Mouse (Mus musculus) heart, adult 18-20 months (tissue): ENCODE data around the gene Rnf157. TPM values are rescaled to one million over a fixed set of nuclear protein-coding genes. Genes with fewer than 3 reads are reported as not detected.
"Not testable (repeated sequence)": the region's sequence is repeated elsewhere in the genome, so short reads cannot be mapped to it uniquely, and the experiment has no call there.

Experiments
- DNase-seq, 2 experiments: peaks; one replicate each; pipeline ENCODE4 v3.0.0; 2021 to 2022; ENCODE audit warnings: mixed read lengths in 1 of 2
- total RNA-seq, 2 experiments: library from RNA; stranded (reverse); gene quantifications; 2 replicates each; pipeline ENCODE4 v1.2.3; 2021

Gene Rnf157
- total RNA-seq, 2 experiments from 2014 or later: 5.8 to 7.2 TPM

DNA sequence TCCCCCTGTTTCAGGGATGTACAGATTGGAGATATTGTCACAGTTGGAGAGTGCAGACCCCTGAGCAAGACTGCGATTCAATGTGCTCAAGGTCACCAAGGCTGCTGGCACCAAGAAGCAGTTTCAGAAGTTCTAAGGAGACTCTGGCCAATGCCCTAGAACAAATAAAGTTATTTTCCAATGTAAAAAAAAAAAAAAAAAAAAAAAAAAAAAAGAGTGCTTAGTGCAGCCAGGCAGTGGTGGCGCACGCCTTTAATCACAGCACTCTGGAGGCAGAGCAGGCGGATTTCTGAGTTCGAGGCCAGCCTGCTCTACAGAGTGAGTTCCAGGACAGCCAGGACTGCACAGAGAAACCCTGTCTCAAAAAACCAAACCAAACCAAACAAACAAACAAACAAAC, 29.8 kb downstream of the Rnf157 start:
- not testable (repeated sequence) for DNase-seq

DNA sequence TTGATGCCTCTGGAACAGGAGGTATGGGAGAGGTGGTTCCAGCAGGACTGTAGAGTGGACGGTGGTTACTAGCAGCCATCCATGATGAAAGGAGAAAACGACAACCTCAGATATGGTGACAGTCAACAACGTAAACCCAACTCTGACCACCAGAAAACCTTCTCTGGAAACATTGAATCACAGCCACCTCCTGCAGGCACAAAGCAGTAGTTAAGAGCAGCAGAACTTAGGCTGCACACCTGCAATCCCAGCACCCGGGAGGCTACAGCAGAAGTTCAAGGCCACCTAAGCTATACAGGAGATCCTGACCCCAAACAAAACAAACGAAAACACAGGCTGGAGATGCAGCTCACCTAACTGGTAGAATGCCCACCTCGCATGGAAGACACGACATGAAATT, 32.1 kb downstream of the Rnf157 start:
- DNase-seq: no peak

DNA sequence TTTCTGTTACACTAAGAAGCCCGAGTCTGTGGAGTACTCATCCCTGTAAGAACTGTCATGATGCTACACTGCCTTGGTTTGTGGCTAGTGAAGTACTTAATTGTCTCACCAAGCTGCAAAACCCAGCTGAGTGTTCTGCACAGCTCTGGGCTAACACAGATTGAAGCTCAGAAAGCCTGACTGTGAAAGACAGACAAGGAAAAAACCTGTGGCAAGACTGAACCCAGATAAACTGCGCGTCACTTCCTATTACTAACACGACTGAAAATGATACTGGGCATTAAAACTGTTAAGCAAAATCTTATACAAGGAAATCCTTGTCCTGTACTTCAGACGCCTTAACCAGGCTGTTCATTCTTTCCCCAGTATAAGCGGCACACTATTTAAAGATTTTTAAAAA, 33.3 kb downstream of the Rnf157 start:
- no peak for DNase-seq

DNA sequence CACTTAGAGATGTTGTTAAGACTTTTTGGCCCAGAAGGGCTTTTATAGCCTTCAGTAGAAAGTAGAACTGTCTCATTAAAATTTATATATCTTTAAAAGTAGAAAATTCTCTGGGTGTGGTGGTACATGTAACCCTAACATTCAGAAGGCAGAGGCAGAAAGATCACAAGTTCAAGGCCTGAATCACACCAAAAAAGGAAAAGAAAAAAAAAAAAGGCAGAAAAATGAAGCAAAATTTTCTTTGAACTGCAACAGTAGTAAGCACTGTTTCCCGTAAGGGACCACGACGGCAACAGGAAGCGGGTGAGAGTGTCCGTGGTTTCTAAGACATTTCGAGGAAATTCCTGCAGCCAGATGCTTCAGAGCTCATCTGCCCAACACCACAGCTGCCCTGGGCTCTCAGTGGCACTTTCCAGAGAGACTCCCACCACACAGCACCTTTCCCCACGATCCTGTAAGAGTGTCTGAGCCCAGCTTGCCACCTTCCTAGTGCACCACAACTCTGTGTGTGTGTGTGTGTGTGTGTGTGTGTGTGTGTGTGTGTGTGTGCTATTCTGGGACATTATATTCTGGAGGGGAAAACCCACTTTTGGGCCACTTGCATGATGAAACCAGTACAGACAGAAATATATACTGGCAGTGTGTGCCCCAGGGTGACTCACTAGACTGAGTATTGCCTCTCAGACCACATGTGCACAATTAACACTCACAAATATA, 35.7 kb downstream of the Rnf157 start:
- DNase-seq: peak in 1 of 2 experiments; percentile 14

DNA sequence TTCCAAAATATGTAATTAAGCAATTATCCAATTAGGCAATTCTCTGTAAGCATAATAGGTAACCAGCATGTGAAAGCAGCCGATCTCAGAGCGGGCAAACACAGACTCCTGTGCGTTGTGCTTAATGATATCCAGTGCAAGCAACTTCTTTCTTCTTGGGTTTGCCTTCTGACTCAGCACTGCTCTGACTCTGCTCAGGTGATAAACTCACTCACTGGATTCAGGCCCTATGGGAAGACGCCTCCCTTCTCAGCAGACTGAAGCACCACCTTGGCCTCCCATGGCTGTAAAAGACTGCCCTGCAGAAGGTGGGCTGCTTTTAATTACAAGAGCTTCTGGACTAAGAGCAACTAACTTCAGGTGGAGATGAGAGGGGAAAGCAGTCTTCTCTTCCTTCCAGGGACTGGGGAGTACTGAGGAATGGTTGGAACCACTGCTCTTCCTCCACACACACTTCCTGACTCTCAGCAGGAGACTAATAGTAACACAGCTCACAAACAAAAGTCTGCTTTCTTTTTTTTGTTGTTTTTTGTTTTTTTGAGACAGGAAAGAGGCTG, 40.9 kb downstream of the Rnf157 start:
- DNase-seq: no peak

DNA sequence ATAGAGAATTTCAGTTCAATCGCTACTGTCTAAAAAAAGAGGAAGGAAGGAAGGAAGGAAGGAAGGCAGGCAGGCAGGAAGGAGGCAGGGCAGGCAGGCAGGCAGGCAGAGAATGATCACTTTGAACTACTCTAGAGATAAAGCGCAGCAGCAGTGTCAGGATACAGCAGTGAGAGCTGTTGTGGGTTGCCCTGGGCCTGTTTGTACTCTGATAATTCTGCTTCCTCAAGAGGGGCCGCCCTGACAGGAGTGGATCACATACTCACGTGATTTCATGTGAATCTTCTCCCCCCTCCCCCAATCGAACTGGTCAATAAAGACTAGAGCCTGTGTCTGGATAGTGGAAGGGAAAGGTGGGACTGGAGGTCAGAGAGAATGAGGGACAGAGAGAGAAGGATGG, 43.2 kb downstream of the Rnf157 start:
- DNase-seq: no peak

DNA sequence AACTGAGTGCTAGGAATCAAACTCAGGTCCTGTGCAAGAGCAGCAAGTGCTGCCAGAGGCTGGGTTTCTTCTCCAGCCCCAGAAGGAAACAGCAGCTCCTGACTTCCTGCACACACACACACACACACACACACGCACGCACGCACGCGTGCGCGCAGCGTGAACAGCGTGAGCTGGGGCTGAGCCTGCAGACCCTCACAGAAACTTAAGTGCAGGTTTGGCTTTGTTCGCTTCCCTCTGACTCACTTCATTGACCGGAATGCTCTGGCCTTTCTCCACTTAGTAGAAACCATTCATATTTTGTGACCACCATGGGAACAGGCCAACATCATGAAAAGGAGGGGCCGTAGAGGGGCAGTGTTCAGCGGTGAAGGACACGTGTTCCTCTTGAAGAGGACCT, 43.8 kb downstream of the Rnf157 start:
- DNase-seq: no peak

DNA sequence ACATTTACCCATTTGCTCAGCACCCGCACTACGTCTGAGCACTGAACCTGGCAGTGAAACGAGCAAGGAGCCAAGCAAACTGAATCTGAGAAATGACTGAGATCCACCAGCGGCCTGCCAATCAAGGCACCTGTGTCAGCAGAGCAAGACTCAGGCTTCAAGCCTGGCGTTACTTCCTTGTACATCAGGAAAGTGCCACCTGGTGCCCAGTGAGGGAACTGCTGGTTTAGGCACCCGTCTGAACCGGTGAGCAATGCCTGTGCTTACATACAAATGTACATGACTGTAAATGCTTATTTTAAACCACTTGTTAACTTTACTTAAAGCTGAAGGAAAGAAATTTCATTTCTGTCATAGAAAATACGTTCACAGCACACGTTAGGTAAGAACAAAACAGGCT, 44.7 kb downstream of the Rnf157 start:
- peak; percentile 70 to 88 for DNase-seq

DNA sequence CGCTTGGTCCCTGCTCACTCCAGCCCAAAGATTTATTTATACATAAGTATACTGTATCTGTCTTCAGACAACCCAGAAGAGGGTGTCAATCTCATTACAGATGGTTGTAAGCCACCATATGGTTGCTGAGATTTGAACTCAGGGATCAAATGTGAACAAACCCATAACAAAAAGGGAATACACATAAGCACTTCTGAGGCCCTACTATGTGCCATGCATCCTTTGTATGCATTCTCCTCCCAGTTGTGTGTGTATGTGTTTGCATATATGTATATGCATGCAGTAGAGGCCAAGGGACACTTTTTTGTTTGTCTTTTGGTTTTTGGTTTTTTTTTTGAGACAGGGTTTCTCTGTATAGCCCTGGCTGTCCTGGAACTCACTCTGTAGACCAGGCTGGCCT, 46.2 kb downstream of the Rnf157 start:
- DNase-seq: no peak

DNA sequence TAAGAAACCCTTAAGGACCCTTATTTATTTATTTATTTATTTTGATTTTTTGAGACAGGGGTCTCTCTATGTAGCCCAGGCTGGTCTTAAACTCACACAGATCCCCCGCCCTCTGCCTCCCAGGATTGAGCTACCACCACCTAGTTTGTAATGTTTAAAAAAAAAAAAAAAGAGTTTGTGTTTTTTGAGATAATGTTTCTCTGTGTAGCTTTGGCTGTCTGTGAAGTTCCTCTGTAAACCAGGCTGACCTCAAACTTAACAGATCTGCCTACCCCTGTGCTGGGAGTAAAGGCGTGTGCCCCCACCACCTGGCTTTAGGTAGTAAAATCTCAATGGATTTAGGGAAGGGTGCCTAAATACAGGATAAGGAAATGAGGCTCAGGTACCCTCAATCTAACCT, 46.7 kb downstream of the Rnf157 start:
- DNase-seq: no peak

DNA sequence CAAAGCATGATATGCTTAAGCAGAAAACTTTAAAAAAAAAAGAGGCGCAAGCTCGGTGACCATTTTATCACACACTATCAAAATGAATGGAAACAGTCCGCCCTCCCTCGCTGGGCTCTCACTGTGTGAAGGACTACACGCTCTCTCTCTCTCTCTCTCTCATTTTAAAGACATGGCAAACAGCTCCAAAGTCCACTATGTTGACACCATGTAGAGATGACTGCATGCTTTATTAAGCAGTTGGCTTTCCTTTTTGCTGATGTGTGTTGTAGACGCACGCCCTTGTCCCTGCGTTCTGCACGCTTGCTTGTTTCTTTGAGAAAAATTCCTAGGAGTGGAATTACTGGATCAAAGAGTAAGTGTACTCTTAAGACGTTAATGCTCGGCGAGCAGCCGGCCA, 47.4 kb downstream of the Rnf157 start:
- no peak for DNase-seq

DNA sequence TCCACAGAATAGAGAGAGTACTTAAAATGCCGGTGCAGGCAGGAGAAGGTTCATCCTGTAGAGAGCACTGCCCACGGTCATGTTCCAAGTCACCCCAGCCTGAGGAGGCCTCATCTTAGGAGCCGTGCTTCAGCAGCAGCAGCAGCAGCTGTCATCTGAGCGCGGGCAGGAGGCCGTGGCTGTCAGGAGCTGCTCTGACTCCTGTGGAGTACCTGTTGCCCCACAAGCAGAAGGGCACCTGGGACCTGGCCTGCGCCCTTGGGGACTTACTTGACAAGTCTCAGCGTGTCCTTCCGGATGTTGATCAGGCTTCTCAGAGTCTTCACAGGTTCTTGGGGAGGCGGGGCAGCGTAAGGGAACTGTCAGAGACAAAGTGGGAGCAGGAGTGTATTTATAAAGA, 50.8 kb downstream of the Rnf157 start:
- DNase-seq: no peak

DNA sequence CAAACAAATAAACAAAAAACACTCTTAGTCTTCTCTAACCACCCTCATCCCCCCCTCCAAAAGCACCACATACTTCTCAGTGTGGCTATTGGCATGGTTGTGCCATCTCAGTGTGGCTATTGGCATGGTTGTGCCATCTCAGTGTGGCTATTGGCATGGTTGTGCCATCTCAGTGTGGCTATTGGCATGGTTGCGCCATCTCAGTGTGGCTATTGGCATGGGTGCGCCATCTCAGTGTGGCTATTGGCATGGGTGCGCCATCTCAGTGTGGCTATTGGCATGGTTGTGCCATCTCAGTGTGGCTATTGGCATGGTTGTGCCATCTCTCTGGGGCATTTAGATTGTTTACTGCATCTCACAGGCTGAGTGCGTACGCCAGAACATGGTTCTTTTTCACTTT, 51.9 kb downstream of the Rnf157 start:
- DNase-seq: not testable (repeated sequence)

DNA sequence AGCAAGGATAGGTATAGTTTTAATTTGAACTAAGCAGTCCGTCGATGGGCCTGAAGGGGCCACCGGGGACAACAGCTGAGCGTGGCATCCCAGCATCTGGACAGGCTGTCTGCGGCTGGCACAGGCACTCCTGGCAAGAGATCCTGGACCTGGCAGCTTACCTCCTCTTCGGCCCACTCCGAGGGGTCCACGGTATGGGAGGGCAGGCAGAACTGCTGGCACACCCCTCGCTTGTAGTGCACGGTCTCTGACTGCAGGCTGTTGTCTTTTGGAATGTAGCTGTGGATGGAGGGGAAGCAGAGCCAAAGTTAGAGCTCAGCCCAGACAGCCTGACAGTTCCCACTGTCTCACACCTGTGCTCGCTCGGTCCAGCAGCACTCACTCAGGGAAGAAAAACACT, 53.2 kb downstream of the Rnf157 start:
- no peak for DNase-seq

DNA sequence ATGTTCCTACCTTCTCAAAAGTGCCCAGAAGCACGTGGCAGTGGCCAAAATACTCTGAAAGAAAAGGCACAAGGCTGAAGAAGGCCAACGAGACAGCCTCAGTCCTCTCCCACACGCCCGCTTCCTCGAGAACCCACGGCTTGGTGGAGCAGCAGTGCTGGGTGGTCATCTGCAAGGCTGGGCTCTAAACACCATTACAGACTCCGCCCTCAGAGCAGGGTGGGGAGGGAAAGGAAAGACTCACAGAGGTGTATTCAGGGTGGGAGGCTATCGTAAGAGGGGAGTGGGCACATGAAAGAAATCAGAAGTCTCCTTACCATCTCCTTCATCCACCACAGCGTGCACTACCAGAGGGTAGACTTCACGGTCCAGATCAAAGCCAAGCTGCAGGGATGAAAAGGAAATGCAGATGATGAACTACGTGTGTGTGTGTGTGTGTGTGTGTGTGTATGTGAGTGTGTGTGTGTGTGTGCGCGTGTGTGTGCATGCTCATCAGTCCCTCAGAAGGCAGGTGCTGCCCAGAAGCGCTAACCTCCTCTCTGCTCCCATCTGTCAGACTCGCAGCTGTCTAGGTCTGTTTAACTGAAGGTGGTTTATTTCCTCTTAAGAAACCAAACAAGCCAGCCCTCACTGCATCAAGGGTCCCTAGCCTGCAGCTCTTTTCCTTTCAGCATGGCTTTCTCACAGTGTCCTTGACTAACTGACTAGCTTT, 53.8 kb downstream of the Rnf157 start:
- DNase-seq: no peak

DNA sequence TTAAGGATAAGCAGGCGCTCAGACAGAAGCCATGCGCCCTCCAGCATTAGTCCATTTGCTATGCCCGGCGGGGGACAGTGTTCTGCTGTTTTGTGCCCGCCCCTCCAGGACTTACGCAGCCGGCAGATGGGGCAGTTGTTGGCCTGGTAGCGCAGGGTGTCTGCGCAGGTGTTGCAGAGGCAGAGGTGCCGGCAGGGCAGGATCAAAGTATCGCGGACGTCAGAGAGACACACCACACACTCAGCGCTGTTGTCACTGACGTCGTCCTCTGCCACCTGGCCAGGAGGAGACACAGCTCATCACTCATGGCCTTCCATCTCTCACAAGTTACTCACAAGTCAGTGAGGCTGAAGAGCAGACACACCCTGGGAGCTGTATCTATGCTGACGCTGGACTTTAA, 58.3 kb downstream of the Rnf157 start:
- no peak for DNase-seq

DNA sequence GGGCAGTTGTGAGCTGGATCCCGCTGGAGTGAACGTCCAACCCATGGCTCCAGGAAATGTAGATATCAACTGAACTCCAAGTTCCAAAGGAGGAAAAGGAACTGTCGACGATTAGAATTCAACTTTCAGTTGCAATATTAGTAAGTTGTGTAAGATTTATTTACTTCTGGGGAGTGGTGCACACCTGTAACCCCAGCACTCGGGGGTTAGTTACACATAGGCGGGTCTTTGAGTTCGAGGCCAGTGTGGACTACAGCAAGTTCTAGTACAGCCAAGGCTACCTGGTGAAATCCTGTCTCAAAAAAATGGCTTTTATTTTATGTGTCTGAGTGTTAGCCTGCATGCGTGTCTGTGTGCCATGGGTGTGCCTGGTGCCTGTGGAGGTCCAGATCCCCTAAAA, 59.3 kb downstream of the Rnf157 start:
- no peak for DNase-seq

DNA sequence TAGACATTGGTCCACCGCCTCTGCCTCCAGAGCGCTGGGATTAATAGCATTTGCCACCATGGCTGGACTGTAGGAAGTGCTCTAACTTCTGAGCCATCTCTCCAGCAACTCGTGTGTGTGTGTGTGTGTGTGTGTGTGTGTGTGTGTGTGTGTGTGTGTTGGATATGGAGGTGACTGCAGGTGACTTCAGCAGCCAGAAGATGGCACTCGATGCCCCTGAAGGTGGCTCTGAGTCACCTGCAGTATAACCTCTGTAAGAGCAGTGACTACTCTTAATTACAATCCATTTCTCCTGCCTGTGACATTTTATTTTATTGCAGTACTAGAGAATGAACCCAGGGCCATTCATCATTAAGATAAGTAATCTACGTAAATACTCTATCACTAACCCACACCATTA, 61.5 kb downstream of the Rnf157 start:
- DNase-seq: no peak

DNA sequence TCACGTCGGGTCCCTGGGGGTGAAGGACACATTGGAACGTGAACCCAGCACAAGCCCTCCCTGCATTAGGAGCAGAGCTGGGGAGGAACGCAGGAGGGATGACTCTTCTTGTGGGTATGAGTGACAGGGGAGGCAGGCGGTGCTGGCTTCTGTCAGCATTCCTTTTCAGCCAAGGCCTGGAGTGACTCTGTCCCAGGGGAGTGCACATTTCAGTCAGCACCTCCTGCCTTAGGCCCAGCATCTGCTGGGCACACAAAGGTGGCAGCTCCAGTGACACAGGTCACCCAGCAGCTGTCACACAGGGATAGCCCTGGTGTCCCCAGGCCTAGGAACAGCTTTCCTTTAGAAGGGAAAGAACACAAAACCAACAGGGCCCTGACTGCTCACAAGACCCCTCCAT, 64.9 kb downstream of the Rnf157 start:
- DNase-seq: no peak

DNA sequence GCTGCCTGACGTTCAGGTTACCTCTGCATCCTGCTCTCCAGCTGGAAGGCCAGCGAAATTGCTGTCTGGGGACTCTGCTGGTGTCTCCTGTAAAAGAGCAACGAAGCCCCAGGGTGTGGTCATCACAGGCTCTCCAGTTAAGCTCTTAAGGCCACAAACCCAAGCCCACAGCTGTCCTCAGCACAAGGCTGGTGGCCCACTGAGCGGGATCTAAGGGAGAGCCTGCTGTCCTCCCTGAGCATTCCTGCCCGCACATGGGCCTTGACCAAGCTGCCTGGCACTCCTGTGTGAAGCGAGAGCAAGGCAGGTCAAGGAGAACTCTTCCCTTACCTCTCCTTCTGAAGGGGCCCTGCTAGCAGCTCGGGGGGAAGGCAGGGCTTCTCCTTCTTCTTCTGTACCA, 65.8 kb downstream of the Rnf157 start:
- no peak for DNase-seq

DNA sequence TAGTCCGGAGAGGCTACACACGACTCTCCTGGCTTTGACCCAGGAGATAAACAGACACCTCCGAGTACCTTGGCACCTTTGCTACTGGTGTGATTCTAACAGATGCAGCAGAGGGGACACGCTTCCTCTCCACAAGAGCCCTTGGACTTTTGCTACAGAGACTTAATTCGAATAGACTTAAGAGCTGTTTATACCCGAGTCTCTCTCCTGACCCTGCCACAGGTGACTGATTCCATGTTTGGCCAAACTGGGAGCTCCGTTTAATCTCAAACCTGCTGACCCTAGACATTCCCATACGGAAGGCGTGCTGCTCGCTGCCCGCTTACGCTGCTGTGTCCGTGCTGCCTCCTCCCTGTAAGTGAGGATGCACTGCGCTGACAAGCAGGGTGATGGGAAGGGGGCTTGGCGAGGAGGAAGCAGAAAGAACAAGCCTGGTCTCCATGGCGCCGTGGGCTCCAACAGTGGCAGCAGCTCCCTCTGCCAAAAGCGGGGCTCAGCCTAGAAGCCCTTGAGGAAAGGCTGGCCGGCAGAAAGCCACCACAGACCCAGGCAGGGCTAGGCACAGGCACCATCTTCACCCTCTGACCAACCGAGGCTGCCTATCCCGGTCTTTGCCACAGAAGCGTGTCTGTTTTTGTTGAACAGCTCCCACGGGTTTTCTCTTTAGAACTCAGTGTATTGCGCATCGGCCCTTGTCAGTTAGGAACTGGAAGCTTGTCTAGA, 70.6 kb downstream of the Rnf157 start:
- no peak for DNase-seq

DNA sequence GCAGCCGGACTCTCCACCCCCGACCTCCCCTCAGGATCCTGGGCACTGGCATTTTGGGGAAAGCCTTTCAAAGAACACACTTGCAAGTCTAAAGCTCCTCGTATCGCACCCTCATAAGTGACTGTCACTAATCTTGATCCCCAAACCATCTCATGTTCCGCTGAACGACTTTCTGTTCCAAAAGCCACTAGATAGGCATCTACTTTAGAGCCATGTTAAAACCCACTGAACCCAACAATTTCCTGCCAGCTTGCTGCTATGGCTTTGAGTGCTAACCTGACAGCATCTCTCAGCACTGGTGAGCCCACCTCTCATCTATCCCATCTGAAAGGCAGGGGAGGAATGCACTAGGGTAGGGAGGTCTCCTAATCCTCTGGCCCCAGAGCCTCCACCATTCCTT, 75.3 kb downstream of the Rnf157 start:
- DNase-seq: no peak

DNA sequence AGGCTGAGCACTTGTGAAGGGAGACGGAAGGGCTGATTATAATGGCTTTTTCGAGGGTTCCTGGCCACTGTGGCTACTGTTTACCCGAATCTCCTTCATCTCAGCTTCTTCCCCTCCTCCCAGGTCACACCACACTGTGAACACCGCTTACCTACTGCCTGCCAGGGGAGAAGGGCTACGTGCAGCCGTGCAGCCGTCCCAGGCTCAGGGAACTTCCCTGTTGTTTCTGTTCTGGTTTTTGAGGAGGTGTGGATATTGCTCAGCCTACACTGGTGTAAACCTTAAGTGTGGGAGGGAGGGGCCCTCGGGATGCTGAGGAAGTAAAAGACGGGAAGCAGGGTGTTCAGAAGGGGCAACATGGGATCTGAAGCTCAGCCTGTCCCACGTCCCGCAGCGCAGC, 75.8 kb downstream of the Rnf157 start:
- DNase-seq: no peak
